Mouse (Mus musculus): ENCODE results near the gene Hes3.

The Hes3 gene

DNA sequence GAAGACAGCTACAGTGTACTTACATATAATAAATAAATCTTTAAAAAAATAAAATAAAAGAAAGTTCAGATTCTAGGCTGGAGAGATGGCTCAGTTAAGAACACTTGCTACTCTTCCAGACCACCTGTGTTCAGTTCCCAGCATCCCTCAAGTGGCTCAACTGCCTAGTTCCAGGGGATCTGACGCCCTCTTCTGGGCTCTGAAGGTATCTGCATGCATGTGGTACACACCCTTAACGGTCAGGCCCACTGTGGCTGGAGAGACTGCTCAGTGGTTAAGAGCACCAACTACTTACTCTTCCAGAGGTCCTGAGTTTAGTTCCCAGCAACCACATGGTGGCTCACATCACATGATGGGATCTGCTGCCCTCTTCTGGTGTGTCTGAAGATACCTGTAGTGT is 13.5 kb downstream of the Hes3 start:
- no peak for DNase-seq

DNA sequence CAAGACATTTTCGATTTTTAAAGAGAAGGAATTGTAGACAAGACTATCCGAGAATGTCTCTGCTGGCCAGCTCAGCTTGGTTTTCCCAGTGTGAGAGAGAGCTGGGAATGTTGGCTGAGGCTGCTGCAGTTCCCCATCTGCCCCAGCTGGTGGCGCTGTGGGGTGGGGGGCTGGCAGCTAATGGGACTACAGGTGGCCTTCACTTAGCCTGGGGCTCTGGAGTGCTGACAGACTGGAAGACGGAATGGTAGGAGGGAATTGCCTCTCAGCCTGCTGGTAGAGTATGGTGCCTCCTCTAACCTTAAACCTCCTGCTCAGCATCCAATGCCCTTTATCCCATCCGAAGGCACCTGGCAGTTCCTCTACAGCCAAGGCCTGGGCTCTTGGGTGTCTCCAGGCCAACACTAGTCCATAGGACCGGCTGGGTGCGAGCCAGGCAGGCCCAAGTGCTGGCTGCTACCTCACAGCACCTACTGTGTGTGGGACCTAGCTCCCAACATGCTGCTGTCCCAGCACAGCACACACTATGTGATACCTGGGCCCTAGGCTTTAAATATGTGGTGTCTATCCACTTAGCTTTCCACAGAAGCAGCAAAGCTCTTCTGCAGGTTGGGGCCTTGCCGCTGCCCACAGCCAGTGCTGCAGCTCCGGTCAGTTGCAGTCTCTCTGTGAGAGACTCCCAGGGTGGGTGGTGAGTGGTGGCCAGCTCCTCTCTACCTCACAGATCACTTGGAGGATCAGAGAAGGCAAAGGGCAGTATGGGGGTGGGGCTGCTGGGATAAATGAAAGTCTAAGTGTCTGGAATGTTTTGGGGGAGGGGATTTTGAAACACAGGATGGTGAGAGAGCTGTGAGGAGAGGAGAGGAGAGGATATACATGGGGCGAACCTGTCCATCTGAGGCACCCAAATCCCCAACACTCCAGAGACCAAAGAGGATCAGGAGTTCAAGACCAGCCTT is 14.8 kb downstream of the Hes3 start:
- no peak for DNase-seq

DNA sequence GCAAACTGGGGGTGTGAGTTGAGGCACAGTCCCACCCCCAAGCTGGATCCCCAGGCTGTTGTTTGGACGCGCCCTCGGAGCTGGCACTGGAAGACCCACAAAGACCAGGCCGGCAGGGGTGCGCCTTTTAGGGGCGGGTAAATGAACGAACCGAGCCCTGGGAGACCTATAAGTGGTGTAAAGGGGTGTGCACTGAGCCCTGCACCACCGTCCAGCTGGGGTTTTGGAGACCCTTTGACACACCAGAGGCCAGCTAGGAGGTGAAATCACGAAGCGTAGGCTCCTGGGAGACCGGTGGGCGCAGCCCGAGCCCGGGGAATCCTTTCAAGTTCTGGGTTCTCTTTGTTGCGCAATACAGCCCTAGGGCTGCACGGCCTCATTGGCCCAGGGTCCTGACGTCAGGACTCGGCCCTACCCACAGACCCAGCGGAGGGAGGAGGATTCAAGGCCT is 16.8 kb downstream of the Hes3 start:
- DNase-seq: no peak

DNA sequence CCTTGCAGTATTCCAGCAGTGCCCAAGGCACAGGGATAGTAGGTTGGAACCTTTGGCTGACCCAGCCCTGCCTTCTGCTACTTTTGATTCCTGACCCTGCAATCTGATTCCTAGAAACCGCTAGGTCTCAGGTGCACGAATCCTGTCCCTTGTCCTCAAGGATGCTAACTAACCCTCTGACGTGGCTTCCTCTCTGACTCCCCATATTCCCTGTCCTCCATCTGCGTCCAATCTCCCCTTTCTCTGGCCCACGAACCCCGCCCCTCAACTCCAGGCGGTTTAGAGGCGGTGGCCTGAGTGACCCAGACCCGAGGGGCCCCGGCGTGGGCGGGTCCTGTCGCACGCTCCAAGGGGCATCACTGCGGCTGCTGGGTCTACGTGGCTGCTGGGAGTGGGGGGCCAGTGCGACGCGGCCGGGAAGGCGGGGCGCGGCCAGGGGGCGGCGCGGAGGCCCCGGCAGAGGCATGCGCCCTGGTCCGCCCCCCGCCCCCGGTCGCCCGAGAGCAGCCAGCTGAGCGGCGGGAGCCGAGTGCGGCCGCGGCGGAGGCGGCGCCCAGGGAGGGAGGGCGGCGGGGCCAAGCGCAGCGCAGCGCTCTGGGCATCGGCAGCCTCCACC is 17.7 kb downstream of the Hes3 start, which contains the start of gene Gpr153:
Gene Gpr153, plus strand, starts transcription at position 612 of the 616 bp plus-strand sequence.
- DNase-seq: peak; percentile 34

DNA sequence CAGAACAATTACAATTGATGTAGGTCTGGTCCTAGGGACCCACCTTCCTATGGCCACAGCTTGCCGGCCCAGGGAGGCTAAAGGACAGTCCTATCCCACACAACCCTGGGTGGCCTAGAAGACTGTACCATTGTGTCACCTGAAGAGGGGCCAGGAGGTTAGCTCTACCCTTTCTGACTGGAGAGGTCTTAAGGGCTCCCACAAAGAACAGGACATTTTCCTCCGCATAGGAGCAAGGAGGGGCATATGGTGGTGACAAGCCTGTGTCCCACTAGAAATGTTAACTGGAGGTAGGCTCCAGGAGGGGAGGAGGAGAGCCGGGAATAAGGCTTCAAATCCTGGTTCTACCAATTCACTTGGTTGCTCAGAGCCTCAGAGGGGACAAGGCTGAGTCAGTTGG is 18.3 kb downstream of the Hes3 start:
- DNase-seq: no peak

DNA sequence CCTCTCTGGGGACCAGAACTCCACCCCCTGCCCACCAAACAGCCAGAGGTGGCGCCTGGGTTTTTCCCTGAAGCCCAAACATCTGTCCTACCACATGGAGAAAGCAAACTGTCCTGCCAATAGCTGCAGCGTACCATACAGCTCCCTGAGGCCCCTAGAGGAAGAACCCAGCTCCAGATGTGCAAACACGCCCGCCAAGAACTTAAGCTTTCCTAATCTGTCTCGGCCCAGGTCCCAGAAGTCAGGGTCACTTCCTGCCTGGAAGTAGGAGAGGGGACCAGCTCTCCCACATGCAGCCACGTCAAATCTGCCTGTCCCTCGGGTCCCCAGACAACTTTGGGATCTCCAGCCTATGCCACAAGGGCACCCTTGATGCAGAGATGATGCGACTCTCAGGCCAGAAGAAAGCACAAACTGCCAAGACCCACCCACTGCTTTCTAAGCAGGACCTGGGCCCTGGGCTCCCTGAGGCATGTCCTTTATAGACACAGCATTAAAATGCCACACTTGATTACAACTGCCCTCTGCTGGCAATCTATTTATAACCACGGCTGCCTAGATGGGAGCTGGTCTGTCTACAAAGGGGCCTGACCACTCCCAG is 18.9 kb downstream of the Hes3 start:
- peak; percentile 43 for DNase-seq

DNA sequence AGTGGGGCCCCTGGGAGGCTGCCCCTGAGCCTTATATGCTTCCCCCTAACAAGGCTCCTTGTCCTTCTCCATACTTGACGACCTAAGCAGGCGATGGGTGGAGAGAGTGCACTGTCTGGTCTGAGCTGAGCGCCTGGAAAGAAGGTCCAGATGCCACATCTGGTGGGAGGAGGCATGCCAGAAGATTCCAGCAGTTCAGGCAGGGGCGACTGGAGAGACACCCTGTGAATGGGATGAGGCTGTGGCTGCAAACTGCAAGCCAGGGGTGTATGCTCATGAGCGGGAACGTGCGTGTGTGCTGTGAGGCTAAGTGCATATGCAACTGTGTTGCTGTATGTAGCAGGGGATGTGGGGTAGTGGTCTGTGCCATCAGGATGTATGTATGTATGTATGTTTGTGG is 19.5 kb downstream of the Hes3 start:
- DNase-seq: no peak

DNA sequence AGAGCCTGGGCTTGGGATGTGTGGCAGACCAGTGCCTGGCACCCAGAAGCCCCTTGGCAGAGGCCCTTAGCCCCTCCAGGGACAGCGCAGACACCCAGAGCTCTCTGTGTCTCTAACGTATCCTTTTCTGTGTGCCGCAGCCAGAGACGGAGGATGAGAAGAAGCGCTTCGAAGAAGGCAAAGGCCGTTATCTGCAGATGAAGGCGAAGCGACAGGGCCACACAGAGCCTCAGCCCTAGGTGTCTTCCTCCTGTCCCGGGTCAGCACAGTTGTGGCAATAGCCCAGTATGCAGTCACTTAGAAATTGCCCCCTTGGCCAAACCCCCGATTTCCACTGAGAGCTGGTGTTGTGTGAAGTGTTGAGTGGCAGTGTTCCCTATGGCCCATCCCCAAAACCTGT is 20.1 kb downstream of the Hes3 start:
- DNase-seq: no peak

DNA sequence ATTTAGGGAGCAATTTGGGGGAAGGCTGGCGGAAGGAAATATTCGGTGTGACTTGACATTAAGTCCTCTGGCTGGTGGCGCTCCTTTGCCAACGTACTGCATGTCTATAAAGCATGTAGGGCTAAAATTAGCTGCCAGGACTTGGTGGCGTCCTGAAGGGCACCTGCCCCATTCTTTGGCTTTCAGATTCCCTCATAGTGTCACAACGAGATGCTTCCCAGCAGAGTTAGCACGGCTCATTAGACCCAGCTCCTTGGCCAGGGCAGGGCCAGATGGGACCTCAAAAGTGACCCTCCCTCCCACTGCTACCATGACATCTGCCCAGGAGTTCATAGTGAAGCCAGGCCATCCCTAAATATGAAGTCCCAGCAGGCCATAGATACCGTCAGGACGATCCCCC is 20.9 kb downstream of the Hes3 start:
- no peak for DNase-seq

DNA sequence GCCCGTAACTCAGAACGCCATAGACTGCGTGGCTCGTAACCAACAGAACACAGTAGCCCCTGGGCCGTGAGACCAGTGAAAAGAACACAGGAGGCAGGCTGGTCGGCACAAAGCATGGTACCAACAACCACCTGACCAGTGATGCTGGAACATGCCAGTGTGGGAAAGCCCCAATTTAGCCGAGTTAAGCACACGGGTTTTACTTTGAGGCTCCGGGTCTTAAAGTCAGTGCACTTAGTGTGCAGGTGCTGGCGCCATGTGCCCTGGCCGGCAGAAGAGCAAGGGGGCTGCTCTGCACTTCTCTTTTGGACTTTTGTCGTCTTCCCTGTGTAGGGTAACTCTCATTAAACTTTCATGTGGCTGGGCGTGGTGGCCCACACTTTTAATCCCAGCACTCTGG is 21.5 kb downstream of the Hes3 start:
- no peak for DNase-seq

DNA sequence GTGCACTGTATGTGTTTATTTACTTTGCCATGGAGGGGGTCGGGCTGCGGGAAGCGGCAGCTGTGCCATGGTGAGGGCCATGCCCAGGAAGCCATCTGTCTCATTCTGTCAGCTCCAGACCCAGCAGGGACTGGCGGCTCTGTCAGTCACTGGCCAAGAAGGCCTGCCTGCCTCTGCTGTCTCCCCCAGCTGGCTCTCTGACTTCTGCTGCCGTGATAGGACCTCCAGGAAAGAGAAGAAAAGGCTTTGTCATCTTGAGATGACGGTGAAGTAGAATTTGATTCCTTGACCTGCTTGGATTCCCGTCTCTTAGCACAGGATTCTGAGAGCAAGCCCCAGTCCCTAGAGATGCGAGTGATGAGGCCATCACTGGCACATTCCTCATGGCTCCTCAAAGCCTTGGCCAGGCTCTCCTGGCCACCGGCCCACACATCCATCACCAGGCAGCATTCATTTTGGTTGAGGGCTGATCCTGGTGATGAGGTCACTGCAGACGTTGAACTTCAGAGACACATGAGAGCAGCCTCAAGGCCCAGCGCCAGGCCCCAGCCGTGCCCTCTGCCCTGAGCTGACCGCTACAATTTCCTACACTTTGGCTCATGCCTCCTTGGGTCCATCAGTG is 23.6 kb downstream of the Hes3 start:
- DNase-seq: no peak

DNA sequence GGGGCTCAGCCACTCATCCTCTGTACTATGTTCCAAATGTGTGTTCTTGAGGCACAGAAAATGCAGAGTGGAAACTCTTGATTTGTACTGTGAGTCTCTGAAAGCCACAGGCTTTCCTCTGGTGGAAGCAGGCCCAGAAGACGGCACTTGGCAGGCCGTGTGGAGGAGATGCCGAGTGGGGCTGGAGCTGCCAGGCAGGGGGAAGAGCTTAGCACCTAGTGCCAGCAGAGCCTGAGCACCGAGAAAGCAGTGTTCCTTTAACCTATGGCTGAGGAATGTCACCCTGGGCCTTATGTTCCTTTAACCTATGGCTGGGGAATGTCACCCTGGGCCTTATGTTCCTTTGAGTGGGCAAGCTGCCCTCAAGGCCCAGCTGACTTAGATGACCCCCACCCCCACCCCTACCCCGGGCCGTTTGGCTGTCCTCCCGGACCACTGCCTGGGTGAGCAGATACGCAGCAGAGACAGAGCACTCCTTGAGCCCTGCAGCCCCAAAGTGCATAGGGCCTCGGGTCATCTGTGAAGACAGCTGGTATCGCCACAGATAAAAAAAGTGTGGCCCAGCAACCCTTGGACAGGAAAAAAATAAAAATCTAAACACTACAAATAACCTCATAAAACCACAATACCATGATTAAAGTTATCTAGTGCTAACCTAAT is 25.1 kb downstream of the Hes3 start:
- no peak for DNase-seq

DNA sequence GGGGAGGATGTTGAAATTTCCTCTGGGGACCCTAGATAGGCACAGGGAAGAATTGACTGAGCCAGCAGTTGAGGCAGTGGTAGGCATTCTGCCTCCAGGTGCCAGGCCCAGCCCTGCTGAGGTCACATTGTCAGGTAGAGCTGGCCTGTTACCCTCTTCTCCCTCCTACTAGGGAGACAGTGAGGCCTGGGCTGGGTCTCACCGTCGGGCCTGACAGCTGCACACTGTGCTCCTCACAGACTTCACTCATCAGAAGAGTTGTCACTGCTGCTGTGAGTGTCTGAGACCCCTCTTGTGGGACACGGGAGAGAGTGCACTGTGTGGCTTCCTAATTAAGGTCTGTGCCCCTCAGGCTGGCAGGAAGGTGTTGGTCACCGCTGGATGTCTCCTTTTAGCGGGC is 25.7 kb downstream of the Hes3 start:
- DNase-seq: no peak

DNA sequence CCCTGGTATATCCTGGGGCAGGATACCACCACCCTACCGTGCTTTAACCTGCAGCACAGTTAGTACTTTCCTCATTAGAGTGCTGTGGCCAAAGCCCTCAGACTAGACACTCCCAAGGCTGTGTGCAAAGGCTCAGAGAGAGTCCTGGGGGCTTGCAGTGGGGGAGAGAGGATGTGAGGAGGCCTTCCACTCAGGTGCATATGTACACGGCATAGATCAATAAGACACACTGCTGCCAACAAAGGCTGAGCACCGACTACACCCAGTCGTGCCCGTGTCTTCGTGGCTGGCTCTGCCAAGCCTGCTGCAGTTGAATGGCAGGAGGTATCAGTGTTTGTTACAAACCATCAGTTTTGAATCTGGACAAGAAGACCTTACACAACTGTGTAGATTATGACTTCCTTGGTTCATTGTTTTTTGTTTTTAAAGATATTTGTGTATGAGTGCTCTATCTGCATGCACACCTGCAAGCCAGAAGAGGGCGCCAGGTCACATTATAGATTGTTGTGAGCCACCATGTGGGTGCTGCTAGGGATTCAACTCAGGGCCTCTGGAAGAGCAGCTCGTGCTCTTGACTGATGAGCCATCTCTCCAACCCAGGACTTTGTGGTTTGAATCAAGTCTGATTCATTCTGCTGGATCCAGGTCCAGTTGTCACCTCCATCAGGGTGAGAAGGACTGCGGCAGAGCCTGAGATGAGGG is 26.4 kb downstream of the Hes3 start:
- DNase-seq: no peak

DNA sequence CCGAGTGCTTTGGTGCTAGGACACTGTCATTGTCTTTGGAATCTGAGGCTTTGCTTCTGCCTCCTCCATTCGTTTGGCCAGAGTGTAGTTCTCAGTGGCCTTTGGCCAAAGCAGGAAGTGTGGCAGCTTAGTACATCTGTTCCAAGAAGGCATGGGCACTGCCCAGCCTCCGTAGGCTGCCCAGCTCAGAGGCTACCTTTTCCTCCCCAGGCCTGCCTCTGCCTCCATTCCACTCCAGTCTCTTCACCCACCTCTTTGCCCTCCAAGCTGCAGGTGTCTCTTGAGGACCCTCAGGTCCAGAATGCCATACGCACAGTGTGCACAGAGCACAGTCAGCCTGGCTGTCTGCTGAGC is 27.3 kb downstream of the Hes3 start:
- peak; percentile 34 for DNase-seq

DNA sequence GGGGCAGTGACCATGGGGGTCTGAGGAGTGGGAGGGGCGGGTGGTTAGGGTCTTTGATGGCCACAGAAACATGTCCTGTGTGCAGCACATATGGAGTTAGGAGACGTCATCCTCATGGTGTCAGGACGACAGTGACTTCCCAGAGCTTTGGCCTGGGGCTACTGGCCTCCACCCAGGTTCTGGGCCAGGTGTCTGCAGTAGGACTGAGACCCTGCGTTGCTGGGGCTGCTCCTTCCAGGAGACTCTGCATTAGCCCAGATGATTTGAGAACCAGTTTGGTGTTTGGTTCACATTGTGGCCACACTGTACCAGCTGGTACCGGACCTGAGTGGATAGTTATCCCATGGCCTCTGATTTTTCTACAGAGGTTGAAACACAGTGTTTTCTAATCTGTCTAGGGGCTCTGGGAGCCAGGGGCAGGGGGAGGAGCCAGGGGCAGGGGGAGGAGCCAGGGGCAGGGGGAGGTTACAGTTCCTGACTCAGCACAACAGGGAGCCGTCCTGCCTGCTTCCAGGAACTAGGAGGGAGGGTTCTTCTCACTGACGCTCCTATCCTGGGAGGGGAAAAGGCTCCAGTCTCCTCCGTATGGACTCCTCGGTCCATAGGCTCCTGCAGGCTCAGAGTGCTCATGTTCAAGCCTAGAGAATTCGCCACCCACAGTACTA is 27.8 kb downstream of the Hes3 start:
- DNase-seq: peak; percentile 21

DNA sequence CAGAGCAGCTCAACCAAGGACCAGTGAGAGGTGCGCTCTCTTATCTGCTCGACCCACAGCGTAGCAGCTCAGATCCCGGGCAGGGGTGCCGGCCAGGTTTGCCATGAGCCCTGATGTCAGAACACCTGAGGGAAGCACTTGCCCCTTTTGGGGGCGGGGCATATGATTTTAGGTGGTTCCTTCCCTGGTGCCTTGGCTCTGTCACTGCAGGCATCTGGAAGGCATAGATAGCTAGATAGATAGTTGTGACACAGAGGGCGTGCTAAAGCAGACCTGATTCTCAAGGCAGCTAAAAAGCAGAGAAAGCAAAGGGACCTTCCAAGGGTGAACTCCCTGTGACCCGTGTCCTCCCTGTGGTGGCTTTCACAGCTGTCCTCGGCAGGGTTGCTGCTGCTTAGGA is 28.4 kb downstream of the Hes3 start:
- no peak for DNase-seq

DNA sequence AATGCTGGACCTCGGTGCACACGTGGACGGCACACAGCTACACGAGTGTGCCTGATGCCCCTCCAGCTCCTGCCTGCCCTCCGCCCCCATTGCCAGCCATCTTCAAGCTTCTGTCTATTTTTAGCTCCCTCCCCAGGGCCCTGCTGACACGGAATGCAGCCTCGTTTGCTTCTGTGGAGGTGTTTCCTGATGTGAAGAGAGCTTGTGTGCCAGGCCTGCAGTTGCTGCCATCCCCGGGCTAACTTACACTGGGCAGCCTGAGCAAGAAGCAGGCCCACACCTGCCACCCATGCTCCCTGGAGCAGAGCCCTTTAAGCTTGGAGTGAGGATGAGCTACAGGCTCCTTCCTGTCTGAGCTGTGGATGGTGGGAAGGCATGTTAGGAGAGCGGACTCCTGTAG is 29.3 kb downstream of the Hes3 start:
- no peak for DNase-seq

DNA sequence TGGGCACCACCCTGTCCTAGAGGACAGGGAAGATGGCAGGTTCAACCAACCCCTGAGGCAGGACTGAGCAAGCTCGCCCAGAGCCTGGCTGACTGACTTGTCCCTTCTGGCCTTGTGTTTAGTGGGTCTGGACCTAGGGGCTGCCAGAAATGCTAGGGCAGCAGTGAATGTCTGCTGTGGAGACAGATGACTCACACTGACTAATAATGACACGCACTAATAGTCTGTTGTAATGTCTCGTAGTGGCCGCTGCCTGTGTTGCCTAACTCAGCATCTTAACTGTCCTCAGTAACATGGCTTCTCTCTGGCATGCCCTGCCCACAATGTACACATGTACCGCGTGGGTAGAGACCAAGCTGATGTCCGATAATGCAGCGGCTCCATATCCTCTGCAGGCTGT is 31.0 kb downstream of the Hes3 start:
- DNase-seq: no peak

DNA sequence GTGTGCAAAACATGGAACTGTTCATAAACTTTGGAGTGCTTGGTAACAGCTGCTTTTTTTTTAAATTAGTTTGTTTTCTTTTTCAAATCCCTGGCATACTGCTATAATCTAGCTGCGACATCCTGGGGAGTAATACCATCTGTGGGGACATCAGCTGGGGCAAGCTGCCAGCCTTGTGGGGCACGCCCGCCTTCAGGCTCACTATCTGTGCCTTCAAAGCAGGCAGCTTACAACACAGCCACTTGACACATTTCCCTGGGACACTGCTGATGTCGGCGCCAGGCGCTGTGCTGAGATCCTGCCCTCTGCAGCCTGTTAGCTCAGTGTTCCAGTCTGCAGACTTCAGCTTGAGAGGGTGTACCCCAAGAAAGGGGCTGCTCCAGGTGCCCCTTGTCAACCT is 34.4 kb downstream of the Hes3 start:
- DNase-seq: no peak

DNA sequence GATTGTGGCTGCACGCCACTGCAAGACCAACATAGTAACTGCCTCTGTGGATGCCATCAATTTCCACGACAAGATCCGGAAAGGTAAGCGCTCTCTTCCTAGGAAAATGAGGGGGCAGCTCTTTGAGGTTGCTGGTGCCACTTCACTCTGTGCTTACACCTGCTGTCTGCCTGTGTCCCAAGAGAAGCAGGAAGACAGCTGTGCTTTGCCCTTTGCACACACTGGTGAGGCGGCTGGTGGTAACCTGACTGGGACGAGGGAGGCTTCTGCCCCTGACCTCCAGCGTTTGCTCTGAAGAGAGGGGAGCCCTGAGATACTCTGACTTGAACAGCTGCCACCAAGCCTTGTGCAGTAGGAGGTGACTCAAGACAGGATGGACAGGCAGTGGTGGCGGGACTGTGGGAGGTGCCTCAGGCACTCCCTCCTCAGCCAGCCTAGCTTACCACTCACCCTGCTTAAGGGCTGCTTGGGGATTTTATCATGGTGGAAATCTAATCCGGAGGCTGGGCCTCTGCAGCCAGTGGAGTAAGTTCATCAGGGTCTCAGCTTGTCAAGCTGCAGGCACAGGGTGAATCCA is 38.2 kb downstream of the Hes3 start:
- no peak for DNase-seq

Data from kidney, adult 18-20 months (tissue).